Mouse (Mus musculus): Measurements from ENCODE around the gene Rora. TPM values are rescaled to one million over a fixed set of nuclear protein-coding genes. Genes with fewer than 3 reads are reported as not detected.

Rora gene
- polyA plus RNA-seq, 1 experiment from 2014 or later, result 43.6 TPM

GRCm38 (mm10) chr9:68825841-68826240 lies 172.3 kb downstream of the Rora start:
- 92% methylated on average over 3 of the region's 3 CpGs for WGBS
- Histone ChIP-seq H3K4me1 (ENCODE audit: control insufficient read depth, insufficient read depth, low read length) (no peaks in the 10 kb centered on the region), H3K36me3 (ENCODE audit: control insufficient read depth, insufficient read depth, low read length) (no peaks in the 10 kb centered on the region), H3K4me3 (ENCODE audit: low read depth, low read length) (no peak overlapping the region), H3K27ac (ENCODE audit: low read length) (no peak overlapping the region), H3K9me3 (replicated peaks; ENCODE audit: control insufficient read depth, low read length, poor library complexity, severe bottlenecking) (no peaks in the 10 kb centered on the region), H3K9ac (ENCODE audit: low read depth, low read length) (no peak overlapping the region), H3K4me2 (ENCODE audit: low read length) (no peak overlapping the region), H3K27me3 (ENCODE audit: control insufficient read depth, insufficient read depth, low read depth, low read length) (no peaks in the 10 kb centered on the region)
- no peak for ATAC-seq

DNA sequence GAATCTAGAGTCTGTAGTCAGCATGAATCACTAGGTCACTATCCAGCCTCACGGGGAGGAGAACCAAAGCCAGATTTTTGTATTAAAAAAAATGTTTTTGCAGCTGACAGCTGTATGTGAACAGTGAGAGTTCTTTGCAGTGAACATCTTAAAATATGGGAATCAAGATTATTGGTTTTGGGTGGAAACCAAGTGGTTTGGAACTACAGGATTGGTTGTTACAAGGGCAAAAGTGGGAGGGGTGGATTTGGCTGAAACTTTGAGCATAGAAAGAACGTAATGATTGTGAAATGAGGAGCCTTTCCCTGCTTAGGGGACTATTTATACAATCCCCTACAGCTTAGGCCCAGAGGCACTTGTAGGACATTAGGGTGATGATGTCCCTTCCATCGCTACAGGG lies 173.9 kb downstream of the Rora start:
- no peak overlapping the region for H3K27ac ChIP-seq (ENCODE audit: low read length)
- WGBS, result 86% methylated on average over 3 of the region's 3 CpGs
- no peak overlapping the region for H3K4me3 ChIP-seq (ENCODE audit: low read depth, low read length)
- H3K27me3 ChIP-seq (ENCODE audit: control insufficient read depth, insufficient read depth, low read depth, low read length), result no peaks in the 10 kb centered on the region
- H3K9me3 ChIP-seq (replicated peaks; ENCODE audit: control insufficient read depth, low read length, poor library complexity, severe bottlenecking), result no peaks in the 10 kb centered on the region
- no peak overlapping the region for H3K9ac ChIP-seq (ENCODE audit: low read depth, low read length)
- no peak overlapping the region for H3K4me2 ChIP-seq (ENCODE audit: low read length)
- ATAC-seq, result no peak
- no peaks in the 10 kb centered on the region for H3K36me3 ChIP-seq (ENCODE audit: control insufficient read depth, insufficient read depth, low read length)
- no peaks in the 10 kb centered on the region for H3K4me1 ChIP-seq (ENCODE audit: control insufficient read depth, insufficient read depth, low read length)

GRCm38 (mm10) chr9:68829903-68830302 lies 176.3 kb downstream of the Rora start:
- no peak overlapping the region for H3K27ac ChIP-seq (ENCODE audit: low read length)
- H3K27me3 ChIP-seq (ENCODE audit: control insufficient read depth, insufficient read depth, low read depth, low read length), result no peaks in the 10 kb centered on the region
- no peaks in the 10 kb centered on the region for H3K9me3 ChIP-seq (replicated peaks; ENCODE audit: control insufficient read depth, low read length, poor library complexity, severe bottlenecking)
- no peaks in the 10 kb centered on the region for H3K4me1 ChIP-seq (ENCODE audit: control insufficient read depth, insufficient read depth, low read length)
- H3K4me3 ChIP-seq (ENCODE audit: low read depth, low read length), result no peak overlapping the region
- H3K4me2 ChIP-seq (ENCODE audit: low read length), result no peak overlapping the region
- no peaks in the 10 kb centered on the region for H3K36me3 ChIP-seq (ENCODE audit: control insufficient read depth, insufficient read depth, low read length)
- H3K9ac ChIP-seq (ENCODE audit: low read depth, low read length), result no peak overlapping the region
- ATAC-seq, result no peak
- WGBS, result 80% methylated on average over 4 of the region's 4 CpGs

DNA sequence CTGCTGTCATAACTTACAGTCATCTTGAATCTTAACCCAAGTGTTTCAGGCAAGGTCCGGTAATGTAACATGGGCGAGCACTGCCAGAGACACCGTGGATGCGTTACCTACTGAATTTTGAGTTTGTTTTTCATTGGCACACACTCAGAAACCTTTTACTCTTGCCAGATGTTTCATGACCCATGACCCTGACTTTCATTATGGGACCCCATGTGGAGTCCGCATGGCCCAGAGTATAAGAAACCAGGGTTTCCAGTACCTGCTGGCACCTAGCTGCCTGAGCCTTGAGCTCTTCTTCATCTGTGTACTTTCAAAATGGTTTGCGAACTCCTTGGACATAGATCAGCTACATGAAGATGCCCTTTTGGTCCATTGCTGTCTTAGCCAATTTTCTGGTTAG lies 179.7 kb downstream of the Rora start:
- no peaks in the 10 kb centered on the region for H3K4me1 ChIP-seq (ENCODE audit: control insufficient read depth, insufficient read depth, low read length)
- H3K4me2 ChIP-seq (ENCODE audit: low read length), result no peak overlapping the region
- ATAC-seq, result no peak
- H3K27me3 ChIP-seq (ENCODE audit: control insufficient read depth, insufficient read depth, low read depth, low read length), result no peaks in the 10 kb centered on the region
- H3K4me3 ChIP-seq (ENCODE audit: low read depth, low read length), result no peak overlapping the region
- no peak overlapping the region for H3K27ac ChIP-seq (ENCODE audit: low read length)
- no peak overlapping the region for H3K9ac ChIP-seq (ENCODE audit: low read depth, low read length)
- no peaks in the 10 kb centered on the region for H3K36me3 ChIP-seq (ENCODE audit: control insufficient read depth, insufficient read depth, low read length)
- no peaks in the 10 kb centered on the region for H3K9me3 ChIP-seq (replicated peaks; ENCODE audit: control insufficient read depth, low read length, poor library complexity, severe bottlenecking)
- WGBS, result 90% methylated on average over 6 of the region's 6 CpGs

DNA sequence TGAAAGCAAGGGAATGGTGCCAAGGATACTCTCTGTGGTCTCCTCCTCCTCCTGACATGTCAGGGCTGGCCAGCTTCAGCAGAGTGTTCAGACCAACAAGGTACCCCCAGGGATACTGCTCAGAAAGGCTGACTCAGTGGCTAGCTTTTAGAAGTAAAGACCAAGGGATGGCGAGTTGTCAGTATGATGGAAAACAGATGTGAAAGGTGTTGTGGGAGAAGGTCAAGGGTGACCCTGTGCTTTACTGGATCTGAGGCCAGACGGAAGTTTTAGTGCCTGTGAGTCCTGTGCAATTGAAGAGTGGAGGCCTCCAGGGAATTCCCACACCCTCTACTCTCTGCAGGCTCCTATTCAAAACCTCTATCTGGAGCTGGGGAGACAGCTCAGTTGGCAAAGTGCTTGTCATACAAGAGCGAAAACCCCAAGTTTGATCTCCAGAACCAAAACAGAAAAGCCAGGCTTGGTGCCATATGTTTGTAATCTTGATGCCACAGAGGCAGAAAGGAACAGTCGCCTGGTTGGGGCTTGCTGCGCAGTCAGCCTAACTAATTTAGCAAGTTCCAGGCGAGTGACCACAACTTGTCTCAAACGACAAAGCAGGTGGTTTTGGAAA lies 181.6 kb downstream of the Rora start:
- Histone ChIP-seq H3K27ac (ENCODE audit: low read length) (no peak overlapping the region), H3K9ac (ENCODE audit: low read depth, low read length) (no peak overlapping the region), H3K9me3 (replicated peaks; ENCODE audit: control insufficient read depth, low read length, poor library complexity, severe bottlenecking) (no peaks in the 10 kb centered on the region), H3K4me2 (ENCODE audit: low read length) (no peak overlapping the region), H3K4me3 (ENCODE audit: low read depth, low read length) (no peak overlapping the region), H3K36me3 (ENCODE audit: control insufficient read depth, insufficient read depth, low read length) (no peaks in the 10 kb centered on the region), H3K4me1 (ENCODE audit: control insufficient read depth, insufficient read depth, low read length) (no peaks in the 10 kb centered on the region), H3K27me3 (ENCODE audit: control insufficient read depth, insufficient read depth, low read depth, low read length) (no peaks in the 10 kb centered on the region)
- ATAC-seq, result no peak
- WGBS, result 81% methylated on average over 7 of the region's 7 CpGs

DNA sequence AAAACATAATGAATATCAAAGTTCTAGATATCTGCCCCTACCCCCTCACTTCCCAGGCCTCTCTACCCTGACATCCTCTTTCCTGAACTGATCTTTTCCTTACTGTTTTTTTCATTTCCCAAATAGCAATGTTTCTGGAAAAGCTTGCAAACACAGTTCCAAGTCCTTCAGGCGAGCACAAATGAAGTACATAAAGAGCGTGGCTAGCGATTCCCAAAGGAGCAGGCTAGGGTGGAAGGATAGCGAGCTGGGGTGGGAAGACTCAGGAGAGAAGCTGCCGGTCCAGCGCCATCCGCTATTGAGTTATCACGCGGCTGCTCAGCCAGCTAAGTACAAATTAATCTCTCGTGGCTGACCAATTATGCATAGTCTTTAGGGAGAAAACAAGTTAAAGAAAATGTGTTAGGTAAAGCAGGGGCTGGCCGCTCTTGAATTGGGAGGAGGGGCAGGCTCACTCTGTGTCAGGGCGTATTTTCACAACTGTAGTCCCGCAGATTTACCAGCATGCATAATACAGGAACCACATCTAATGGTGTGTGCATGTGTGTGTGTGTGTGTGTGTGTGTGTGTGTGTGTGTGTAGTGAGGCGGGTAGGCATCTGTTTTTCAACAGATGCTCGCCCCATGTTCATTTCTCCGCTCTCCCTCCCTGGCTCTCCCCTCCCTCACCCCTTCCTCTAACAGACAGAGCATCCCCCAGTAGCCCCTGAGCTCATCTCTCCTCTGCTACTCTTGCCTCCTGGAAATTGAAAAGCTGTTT lies 188.7 kb downstream of the Rora start:
- no peaks in the 10 kb centered on the region for H3K27me3 ChIP-seq (ENCODE audit: control insufficient read depth, insufficient read depth, low read depth, low read length)
- ATAC-seq, result 0 out of 2 replicates have a peak, but pooled peaks have one; percentile 60
- H3K27ac ChIP-seq (ENCODE audit: low read length), result no peak overlapping the region
- H3K4me1 ChIP-seq (ENCODE audit: control insufficient read depth, insufficient read depth, low read length), result peaks cover 10% of the 10 kb centered on the region
- H3K9ac ChIP-seq (ENCODE audit: low read depth, low read length), result no peak overlapping the region
- peak overlapping the region; percentile 26; the same call in 1 of the 2 replicates for H3K4me2 ChIP-seq (ENCODE audit: low read length)
- H3K9me3 ChIP-seq (replicated peaks; ENCODE audit: control insufficient read depth, low read length, poor library complexity, severe bottlenecking), result no peaks in the 10 kb centered on the region
- WGBS, result 29% methylated on average over 16 of the region's 16 CpGs
- no peak overlapping the region for H3K4me3 ChIP-seq (ENCODE audit: low read depth, low read length)
- H3K36me3 ChIP-seq (ENCODE audit: control insufficient read depth, insufficient read depth, low read length), result no peaks in the 10 kb centered on the region

GRCm38 (mm10) chr9:68845556-68845955 lies 192.0 kb downstream of the Rora start:
- no peak overlapping the region for H3K4me3 ChIP-seq (ENCODE audit: low read depth, low read length)
- H3K4me2 ChIP-seq (ENCODE audit: low read length), result no peak overlapping the region
- H3K9ac ChIP-seq (ENCODE audit: low read depth, low read length), result no peak overlapping the region
- peaks cover 10% of the 10 kb centered on the region for H3K4me1 ChIP-seq (ENCODE audit: control insufficient read depth, insufficient read depth, low read length)
- H3K27ac ChIP-seq (ENCODE audit: low read length), result no peak overlapping the region
- no peaks in the 10 kb centered on the region for H3K36me3 ChIP-seq (ENCODE audit: control insufficient read depth, insufficient read depth, low read length)
- H3K27me3 ChIP-seq (ENCODE audit: control insufficient read depth, insufficient read depth, low read depth, low read length), result no peaks in the 10 kb centered on the region
- no peaks in the 10 kb centered on the region for H3K9me3 ChIP-seq (replicated peaks; ENCODE audit: control insufficient read depth, low read length, poor library complexity, severe bottlenecking)
- WGBS, result 50% methylated on average over 2 of the region's 2 CpGs
- ATAC-seq, result no peak

DNA sequence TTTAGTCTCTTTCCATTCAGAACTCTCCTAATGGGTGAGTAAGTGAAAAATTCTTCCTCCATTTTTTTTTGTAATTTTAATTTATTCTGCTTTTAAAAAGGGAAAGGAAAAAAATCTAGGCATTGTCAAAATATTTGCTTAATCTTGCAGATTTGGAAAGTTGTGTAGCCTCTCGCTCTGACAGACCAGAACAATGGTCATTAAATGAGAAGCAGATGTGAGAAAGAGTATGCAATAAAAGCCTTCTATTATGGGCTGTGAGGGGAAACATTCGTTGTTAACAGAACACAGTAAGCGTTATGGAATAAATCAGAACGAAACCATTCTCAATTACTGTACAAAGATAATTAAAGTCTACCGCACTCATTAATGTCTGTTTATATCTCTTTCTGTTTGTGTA lies 196.7 kb downstream of the Rora start:
- Histone ChIP-seq H3K36me3 (ENCODE audit: control insufficient read depth, insufficient read depth, low read length) (no peaks in the 10 kb centered on the region), H3K4me2 (ENCODE audit: low read length) (no peak overlapping the region), H3K4me1 (ENCODE audit: control insufficient read depth, insufficient read depth, low read length) (no peaks in the 10 kb centered on the region; the same call in 1 of the 2 replicates), H3K27ac (ENCODE audit: low read length) (no peak overlapping the region), H3K27me3 (ENCODE audit: control insufficient read depth, insufficient read depth, low read depth, low read length) (no peaks in the 10 kb centered on the region), H3K4me3 (ENCODE audit: low read depth, low read length) (no peak overlapping the region), H3K9ac (ENCODE audit: low read depth, low read length) (no peak overlapping the region), H3K9me3 (replicated peaks; ENCODE audit: control insufficient read depth, low read length, poor library complexity, severe bottlenecking) (no peaks in the 10 kb centered on the region)
- 79% methylated on average over 5 of the region's 5 CpGs for WGBS
- ATAC-seq, result no peak

GRCm38 (mm10) chr9:68852201-68852600 lies 198.6 kb downstream of the Rora start:
- H3K9ac ChIP-seq (ENCODE audit: low read depth, low read length), result no peak overlapping the region
- ATAC-seq, result no peak
- H3K9me3 ChIP-seq (replicated peaks; ENCODE audit: control insufficient read depth, low read length, poor library complexity, severe bottlenecking), result no peaks in the 10 kb centered on the region
- 49% methylated on average over 4 of the region's 4 CpGs for WGBS
- H3K27ac ChIP-seq (ENCODE audit: low read length), result no peak overlapping the region
- H3K4me2 ChIP-seq (ENCODE audit: low read length), result no peak overlapping the region
- no peaks in the 10 kb centered on the region for H3K4me1 ChIP-seq (ENCODE audit: control insufficient read depth, insufficient read depth, low read length)
- H3K36me3 ChIP-seq (ENCODE audit: control insufficient read depth, insufficient read depth, low read length), result no peaks in the 10 kb centered on the region
- no peaks in the 10 kb centered on the region for H3K27me3 ChIP-seq (ENCODE audit: control insufficient read depth, insufficient read depth, low read depth, low read length)
- no peak overlapping the region for H3K4me3 ChIP-seq (ENCODE audit: low read depth, low read length)
